Mouse (Mus musculus) thymus, adult 2 months (tissue): Measurements from ENCODE around the gene Cyp46a1. TPM values are rescaled to one million over a fixed set of nuclear protein-coding genes. Genes with fewer than 3 reads are reported as not detected.

Experiments used
- DNase-seq: peaks from one replicate; pipeline ENCODE4 v3.0.0; 2021
- H3K27ac ChIP-seq: fragments of 200-500 bp; 2 replicates; pipeline ENCODE4 v1.5.1; 2012; ENCODE audit warnings: low read length, control low read depth; ENCODE audit not compliant: control insufficient read depth, insufficient read depth
- H3K27me3 ChIP-seq: fragments of 200-500 bp; 2 replicates; pipeline ENCODE4 v1.6.1; 2012; ENCODE audit warnings: mild to moderate bottlenecking, low read length, moderate library complexity, mixed read lengths; ENCODE audit not compliant: control insufficient read depth, insufficient read depth
- H3K36me3 ChIP-seq: fragments of 200-500 bp; 2 replicates; pipeline ENCODE4 v1.6.1; 2012; ENCODE audit warnings: mild to moderate bottlenecking, low read length, moderate library complexity; ENCODE audit not compliant: control insufficient read depth, insufficient read depth
- H3K4me1 ChIP-seq: fragments of 200-500 bp; replicated peaks from 2 replicates; pipeline ENCODE4 v1.6.1; 2012; ENCODE audit warnings: low read length; ENCODE audit not compliant: control insufficient read depth, insufficient read depth
- H3K4me3 ChIP-seq: fragments of 200-500 bp; 2 replicates; pipeline ENCODE4 v1.5.1; 2012; ENCODE audit warnings: mild to moderate bottlenecking, low read length, control low read depth, moderate library complexity; ENCODE audit not compliant: control insufficient read depth, insufficient read depth
- CTCF ChIP-seq: fragments of 200-500 bp; IDR thresholded peaks from 2 replicates; pipeline ENCODE4 v1.5.1; 2012; ENCODE audit warnings: mild to moderate bottlenecking, control low read depth, low read length, moderate library complexity, borderline replicate concordance; ENCODE audit not compliant: control insufficient read depth, poor library complexity, insufficient read depth; ENCODE audit errors: extremely low read depth
- POLR2A ChIP-seq: fragments of 200-500 bp; IDR thresholded peaks from 2 replicates; pipeline ENCODE4 v1.6.1; 2012; ENCODE audit warnings: mild to moderate bottlenecking, low read length, control low read depth, moderate library complexity; ENCODE audit not compliant: control insufficient read depth, poor library complexity, insufficient read depth; ENCODE audit errors: extremely low read depth
- WGBS: fragments of 180-500 bp; shearing (Covaris S2); methylation state at CpG from one replicate; pipeline ENCODE4 v1.1.7; 2018; 5-methylcytosine and 5-hydroxymethylcytosine counted together
- polyA plus RNA-seq: library from polyadenylated mRNA; depleted of rRNA; stranded (reverse); fragments of >200 nt; gene quantifications from 2 replicates; pipeline ENCODE4 v1.2.3, GENCODE M21; 2012

Gene Cyp46a1
- polyA plus RNA-seq, 1 experiment = 0.69 TPM

- no peak for TF ChIP-seq POLR2A
- TF ChIP-seq CTCF = no peak
- Histone ChIP-seq H3K27ac (no peak overlapping the region), H3K36me3 (no peaks in the 10 kb centered on the region), H3K27me3 (no peaks in the 10 kb centered on the region), H3K4me3 (no peak overlapping the region), H3K4me1 (no peaks in the 10 kb centered on the region; the same call in 1 of the 2 replicates)
- no peak for DNase-seq
- WGBS = 71% methylated on average over 9 of the region's 9 CpGs
These were observed 39.4 kb downstream of the Cyp46a1 start for GRCm38 (mm10) chr12:108373611-108374010.

- H3K27me3 ChIP-seq = no peaks in the 10 kb centered on the region
- H3K4me3 ChIP-seq = no peak overlapping the region
- H3K27ac ChIP-seq = no peak overlapping the region
- H3K4me1 ChIP-seq = no peaks in the 10 kb centered on the region; the same call in 1 of the 2 replicates
- no peak for DNase-seq
- TF ChIP-seq POLR2A (no peak), CTCF (no peak)
- WGBS = 89% methylated on average over 8 of the region's 8 CpGs
- H3K36me3 ChIP-seq = no peaks in the 10 kb centered on the region
These were observed 40.5 kb downstream of the Cyp46a1 start for GRCm38 (mm10) chr12:108374689-108375088.

GRCm38 (mm10) chr12:108378379-108379133 lies 44.4 kb downstream of the Cyp46a1 start:
- no peak overlapping the region for H3K4me3 ChIP-seq
- no peak for DNase-seq
- 88% methylated on average over 13 of the region's 13 CpGs for WGBS
- TF ChIP-seq CTCF = no peak
- TF ChIP-seq POLR2A = no peak
- no peaks in the 10 kb centered on the region; the same call in 1 of the 2 replicates for H3K4me1 ChIP-seq
- H3K27me3 ChIP-seq = no peaks in the 10 kb centered on the region
- no peaks in the 10 kb centered on the region for H3K36me3 ChIP-seq
- no peak overlapping the region for H3K27ac ChIP-seq

- 75% methylated on average over 13 of the region's 13 CpGs for WGBS
- TF ChIP-seq POLR2A (no peak), CTCF (no peak)
- Histone ChIP-seq H3K36me3 (no peaks in the 10 kb centered on the region), H3K4me1 (no peaks in the 10 kb centered on the region), H3K27me3 (no peaks in the 10 kb centered on the region), H3K4me3 (no peak overlapping the region), H3K27ac (no peak overlapping the region)
- DNase-seq = no peak
These were observed 52.5 kb downstream of the Cyp46a1 start for GRCm38 (mm10) chr12:108386476-108387232.

GRCm38 (mm10) chr12:108389718-108390117 lies 55.5 kb downstream of the Cyp46a1 start:
- Histone ChIP-seq H3K36me3 (no peaks in the 10 kb centered on the region), H3K4me1 (no peaks in the 10 kb centered on the region), H3K27me3 (no peaks in the 10 kb centered on the region), H3K4me3 (no peak overlapping the region), H3K27ac (no peak overlapping the region)
- no peak for DNase-seq
- no peak for TF ChIP-seq CTCF
- no peak for TF ChIP-seq POLR2A
- 69% methylated on average over 3 of the region's 3 CpGs for WGBS

GRCm38 (mm10) chr12:108392254-108393044 lies 58.3 kb downstream of the Cyp46a1 start:
- 86% methylated on average over 12 of the region's 12 CpGs for WGBS
- no peak overlapping the region for H3K4me3 ChIP-seq
- TF ChIP-seq CTCF = no peak
- no peak for TF ChIP-seq POLR2A
- no peak overlapping the region for H3K27ac ChIP-seq
- no peaks in the 10 kb centered on the region for H3K27me3 ChIP-seq
- no peak for DNase-seq
- H3K36me3 ChIP-seq = no peaks in the 10 kb centered on the region
- no peaks in the 10 kb centered on the region for H3K4me1 ChIP-seq

GRCm38 (mm10) chr12:108393082-108393481 lies 58.9 kb downstream of the Cyp46a1 start:
- H3K4me1 ChIP-seq = no peaks in the 10 kb centered on the region
- no peak overlapping the region for H3K27ac ChIP-seq
- H3K4me3 ChIP-seq = no peak overlapping the region
- WGBS = 74% methylated on average over 4 of the region's 4 CpGs
- no peaks in the 10 kb centered on the region for H3K27me3 ChIP-seq
- DNase-seq = no peak
- H3K36me3 ChIP-seq = no peaks in the 10 kb centered on the region
- TF ChIP-seq POLR2A (no peak), CTCF (no peak)
